Mouse (Mus musculus): ENCODE results near the gene Zfp57. TPM values are rescaled to one million over a fixed set of nuclear protein-coding genes. Genes with fewer than 3 reads are reported as not detected.

Gene Zfp57
- polyA plus RNA-seq, 1 experiment from 2014 or later, result 3.9 TPM

DNA sequence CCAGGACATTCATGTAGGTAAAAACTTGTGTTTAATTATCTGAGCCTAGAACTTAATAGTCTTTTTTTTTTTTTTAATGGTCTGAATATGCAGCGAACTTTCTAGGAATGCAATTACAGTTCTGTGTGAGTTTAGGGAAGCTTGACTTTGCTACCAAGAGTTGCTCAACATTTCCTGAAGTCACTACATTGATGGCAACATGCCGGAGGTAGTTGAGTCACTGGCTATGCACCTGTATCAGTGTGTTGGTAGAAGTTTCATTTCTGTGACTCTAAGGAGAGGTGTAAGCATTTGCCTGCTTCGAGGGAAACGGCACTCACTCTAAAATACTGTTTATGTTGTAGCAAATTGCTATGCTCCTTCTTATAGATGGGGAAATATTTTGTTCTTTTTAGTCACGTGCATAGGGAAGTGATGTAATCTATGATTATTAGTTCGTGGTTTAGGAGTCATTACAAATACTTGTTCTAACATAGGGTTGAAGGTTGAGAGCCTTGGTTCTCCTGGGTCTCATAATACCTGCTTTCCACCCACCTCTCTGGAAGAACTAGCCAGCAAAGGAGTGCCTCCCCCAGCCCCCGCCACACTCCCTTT is 43.8 kb downstream of the Zfp57 start:
- no peak for DNase-seq (ENCODE audit: low spot score)

DNA sequence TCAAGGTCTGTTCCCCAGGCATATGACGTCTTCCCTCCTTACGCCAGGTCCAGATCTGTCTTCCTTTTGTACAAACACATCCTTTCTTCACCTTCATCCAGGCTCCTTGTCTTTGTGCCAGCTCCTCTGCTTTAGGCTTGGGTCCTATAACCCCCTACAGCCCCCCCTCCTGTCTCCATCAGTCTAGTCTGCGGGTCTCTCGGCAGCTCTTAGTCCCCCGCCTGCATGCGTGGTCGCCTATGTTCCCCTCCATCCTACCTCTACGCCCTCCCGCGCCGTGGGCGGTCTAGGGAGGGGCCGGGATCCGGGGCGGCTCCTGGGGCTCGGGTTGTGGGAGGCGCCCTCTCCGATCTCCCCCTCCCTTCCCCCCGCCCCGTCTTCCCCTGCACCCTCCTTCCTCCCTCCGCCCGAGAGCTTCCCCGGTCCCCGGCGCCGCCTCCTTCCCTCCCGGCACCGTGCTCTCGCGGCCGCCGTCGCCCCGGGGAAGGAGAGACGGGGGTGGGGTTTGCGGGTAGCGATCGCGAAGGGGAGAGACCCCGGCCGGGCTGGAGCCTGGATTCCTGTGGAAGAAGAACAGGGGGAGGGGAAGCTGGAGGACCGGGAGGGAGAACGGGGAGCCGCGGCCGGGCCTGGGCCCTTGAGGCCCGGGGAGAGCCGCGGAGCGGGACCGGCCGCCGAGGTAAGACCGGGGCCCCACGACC is 44.8 kb downstream of the Zfp57 start, which contains the start of gene Gabbr1:
Gene Gabbr1, plus strand, starts transcription at position 356 of the 701 bp plus-strand sequence.
- peak; percentile 79 for DNase-seq (ENCODE audit: low spot score)

GRCm38 (mm10) chr17:37046312-37047112 is 45.5 kb downstream of the Zfp57 start:
- peak; percentile 72 for DNase-seq (ENCODE audit: low spot score)

DNA sequence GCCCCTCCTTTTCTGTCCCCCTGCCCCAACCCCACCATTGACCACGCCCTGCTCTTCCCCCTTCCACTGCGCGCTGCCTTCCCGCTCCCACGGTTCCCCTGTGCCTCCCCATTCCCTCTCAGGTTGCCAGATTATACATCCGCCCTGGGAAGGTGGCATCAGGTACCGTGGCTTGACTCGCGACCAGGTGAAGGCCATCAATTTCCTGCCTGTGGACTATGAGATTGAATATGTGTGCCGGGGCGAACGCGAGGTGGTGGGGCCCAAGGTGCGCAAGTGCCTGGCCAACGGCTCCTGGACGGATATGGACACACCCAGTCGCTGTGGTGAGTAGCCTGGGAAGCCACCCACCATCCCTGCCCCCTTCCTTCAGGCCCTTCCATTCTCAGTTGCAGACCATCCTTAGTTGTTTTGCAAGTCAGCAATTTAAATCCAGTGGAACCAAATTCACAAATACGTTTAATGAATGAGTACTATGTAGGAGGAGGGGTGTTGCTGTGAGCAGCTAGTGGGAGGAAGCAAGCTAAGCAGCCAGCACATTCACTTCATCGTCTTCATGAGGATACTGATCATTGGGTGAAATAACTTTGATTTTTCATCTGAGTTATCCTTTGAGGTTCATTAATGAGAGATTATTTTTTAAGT is 46.5 kb downstream of the Zfp57 start:
- DNase-seq (ENCODE audit: low spot score), result no peak

GRCm38 (mm10) chr17:37047981-37048380 is 47.0 kb downstream of the Zfp57 start:
- DNase-seq (ENCODE audit: low spot score), result no peak

DNA sequence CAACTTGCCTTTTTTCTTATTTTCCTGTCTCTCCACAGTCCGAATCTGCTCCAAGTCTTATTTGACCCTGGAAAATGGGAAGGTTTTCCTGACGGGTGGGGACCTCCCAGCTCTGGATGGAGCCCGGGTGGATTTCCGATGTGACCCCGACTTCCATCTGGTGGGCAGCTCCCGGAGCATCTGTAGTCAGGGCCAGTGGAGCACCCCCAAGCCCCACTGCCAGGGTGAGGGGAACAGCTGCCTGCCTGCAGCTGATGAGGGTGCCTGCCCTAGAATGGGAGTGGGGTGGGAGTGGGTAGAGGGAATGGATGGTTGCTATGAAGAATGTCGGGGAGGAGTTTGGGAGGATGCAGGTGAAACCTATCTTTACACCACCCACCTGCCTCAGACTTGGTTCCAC is 47.4 kb downstream of the Zfp57 start:
- no peak for DNase-seq (ENCODE audit: low spot score)

GRCm38 (mm10) chr17:37049570-37050310 is 48.8 kb downstream of the Zfp57 start:
- DNase-seq (ENCODE audit: low spot score), result peak; percentile 17

DNA sequence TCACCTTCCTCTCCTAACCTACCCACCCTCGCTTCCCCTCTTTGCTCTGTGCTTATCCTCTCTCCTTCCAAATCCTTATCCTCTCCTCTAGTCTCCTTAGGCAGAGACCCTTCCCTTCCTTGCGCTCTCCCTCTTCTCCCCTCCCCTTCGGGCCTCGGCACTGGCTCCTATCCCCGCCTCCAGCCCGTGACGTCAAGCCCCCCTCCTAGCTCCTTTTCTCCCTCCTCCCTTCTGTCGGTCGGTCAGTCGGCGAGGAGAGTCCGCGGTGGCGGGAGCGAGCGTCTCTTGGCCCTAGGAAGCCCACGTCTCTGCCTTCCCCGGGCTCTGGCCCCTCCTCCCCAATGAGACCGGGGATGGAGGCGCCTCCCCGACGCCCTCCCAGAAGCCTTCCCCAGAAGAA is 49.4 kb downstream of the Zfp57 start:
- no peak for DNase-seq (ENCODE audit: low spot score)

DNA sequence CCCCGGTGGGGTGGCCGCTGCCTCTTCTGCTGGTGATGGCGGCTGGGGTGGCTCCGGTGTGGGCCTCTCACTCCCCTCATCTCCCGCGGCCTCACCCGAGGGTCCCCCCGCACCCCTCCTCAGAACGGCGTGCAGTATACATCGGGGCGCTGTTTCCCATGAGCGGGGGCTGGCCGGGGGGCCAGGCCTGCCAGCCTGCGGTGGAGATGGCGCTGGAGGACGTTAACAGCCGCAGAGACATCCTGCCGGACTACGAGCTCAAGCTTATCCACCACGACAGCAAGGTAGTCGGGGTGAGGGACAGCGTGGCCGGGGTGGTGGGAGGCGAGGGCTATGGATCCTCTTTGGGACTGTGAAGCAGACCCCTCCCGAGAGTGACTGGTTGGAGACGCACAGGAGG is 49.9 kb downstream of the Zfp57 start:
- no peak for DNase-seq (ENCODE audit: low spot score)

- no peak for DNase-seq (ENCODE audit: low spot score)
Observed at GRCm38 (mm10) chr17:37051745-37052144, 50.8 kb downstream of the Zfp57 start.

DNA sequence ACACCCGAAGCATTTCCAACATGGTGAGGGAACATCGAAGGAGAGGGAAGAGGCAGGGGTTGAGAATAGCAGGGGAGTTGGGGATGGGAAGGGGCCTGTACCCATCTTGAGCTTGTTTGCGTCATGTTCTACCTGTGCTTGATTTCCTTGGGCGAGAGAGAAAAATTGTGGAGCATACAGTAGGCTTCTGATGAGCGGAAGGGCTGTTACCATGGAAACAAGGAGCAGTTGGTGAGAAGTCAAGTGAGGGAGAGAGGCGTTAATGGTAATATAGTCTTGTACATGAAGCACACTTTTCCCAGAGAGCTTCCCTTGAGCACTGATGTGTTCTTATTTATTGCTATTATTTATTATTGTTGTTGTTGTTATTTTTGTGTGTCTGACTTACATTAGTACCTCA is 56.0 kb downstream of the Zfp57 start:
- no peak for DNase-seq (ENCODE audit: low spot score)

Other genes starting within 250 kb of the Zfp57 start
- gene H2-M10.5, start 228.3 kb upstream of the Zfp57 start, polyA plus RNA-seq (2015; fragmentation: Nextera tagmentation; extraction: Ambion mirVana), result 0.61 and 0.82 TPM in 2 replicates
- gene H2-M10.6, start 189.0 kb upstream of the Zfp57 start, polyA plus RNA-seq (2015; fragmentation: Nextera tagmentation; extraction: Ambion mirVana), result not detected in 2 replicates
- gene Trim26, start 164.0 kb upstream of the Zfp57 start, polyA plus RNA-seq (2015; fragmentation: Nextera tagmentation; extraction: Ambion mirVana), result 17.9 and 19.9 TPM in 2 replicates
- gene Trim15, start 134.0 kb upstream of the Zfp57 start, polyA plus RNA-seq (2015; fragmentation: Nextera tagmentation; extraction: Ambion mirVana), result 0.08 and 0.09 TPM in 2 replicates
- 0.09 and 0.24 TPM in 2 replicates for gene Trim10, start 131.6 kb upstream of the Zfp57 start, polyA plus RNA-seq (2015; fragmentation: Nextera tagmentation; extraction: Ambion mirVana)
- gene Trim40, start 111.0 kb upstream of the Zfp57 start, polyA plus RNA-seq (2015; fragmentation: Nextera tagmentation; extraction: Ambion mirVana), result 0.16 and 0.28 TPM in 2 replicates
- 0.16 and 0.19 TPM in 2 replicates for gene Trim31, start 103.0 kb upstream of the Zfp57 start, polyA plus RNA-seq (2015; fragmentation: Nextera tagmentation; extraction: Ambion mirVana)
- 0.42 and 0.45 TPM in 2 replicates for gene Rnf39, start 58.2 kb upstream of the Zfp57 start, polyA plus RNA-seq (2015; fragmentation: Nextera tagmentation; extraction: Ambion mirVana)
- gene Ppp1r11, start 49.4 kb upstream of the Zfp57 start, polyA plus RNA-seq (2015; fragmentation: Nextera tagmentation; extraction: Ambion mirVana), result 145 and 162 TPM in 2 replicates
- 121 and 135 TPM in 2 replicates for gene Znrd1, start 42.6 kb upstream of the Zfp57 start, polyA plus RNA-seq (2015; fragmentation: Nextera tagmentation; extraction: Ambion mirVana)
- gene Znrd1as, start 42.6 kb upstream of the Zfp57 start, polyA plus RNA-seq (2015; fragmentation: Nextera tagmentation; extraction: Ambion mirVana), result 5.4 and 5.9 TPM in 2 replicates
- not detected in 2 replicates for gene 2410137M14Rik, start 19.9 kb upstream of the Zfp57 start, polyA plus RNA-seq (2015; fragmentation: Nextera tagmentation; extraction: Ambion mirVana)
- 0.09 and 0.10 TPM in 2 replicates for gene H2-M5, start 11.6 kb upstream of the Zfp57 start, polyA plus RNA-seq (2015; fragmentation: Nextera tagmentation; extraction: Ambion mirVana)
- gene Mog, start 22.2 kb downstream of the Zfp57 start, polyA plus RNA-seq (2015; fragmentation: Nextera tagmentation; extraction: Ambion mirVana), result not detected in 2 replicates
- gene Gabbr1, start 44.8 kb downstream of the Zfp57 start, polyA plus RNA-seq (2015; fragmentation: Nextera tagmentation; extraction: Ambion mirVana), result 2.4 and 6.8 TPM in 2 replicates
- not detected in 2 replicates for gene Olfr90, start 87.3 kb downstream of the Zfp57 start, polyA plus RNA-seq (2015; fragmentation: Nextera tagmentation; extraction: Ambion mirVana)
- not detected in 2 replicates for gene Olfr91, start 97.1 kb downstream of the Zfp57 start, polyA plus RNA-seq (2015; fragmentation: Nextera tagmentation; extraction: Ambion mirVana)
- not detected in 2 replicates for gene Olfr92, start 118.9 kb downstream of the Zfp57 start, polyA plus RNA-seq (2015; fragmentation: Nextera tagmentation; extraction: Ambion mirVana)
- not detected in 2 replicates for gene Olfr93, start 160.3 kb downstream of the Zfp57 start, polyA plus RNA-seq (2015; fragmentation: Nextera tagmentation; extraction: Ambion mirVana)
- gene Ubd, start 192.7 kb downstream of the Zfp57 start, polyA plus RNA-seq (2015; fragmentation: Nextera tagmentation; extraction: Ambion mirVana), result 83.6 and 90.3 TPM in 2 replicates
- gene Olfr94, start 199.8 kb downstream of the Zfp57 start, polyA plus RNA-seq (2015; fragmentation: Nextera tagmentation; extraction: Ambion mirVana), result not detected in 2 replicates
- gene Olfr95, start 212.0 kb downstream of the Zfp57 start, polyA plus RNA-seq (2015; fragmentation: Nextera tagmentation; extraction: Ambion mirVana), result not detected in 2 replicates
- not detected in 2 replicates for gene Olfr96, start 219.0 kb downstream of the Zfp57 start, polyA plus RNA-seq (2015; fragmentation: Nextera tagmentation; extraction: Ambion mirVana)
- gene Olfr97, start 236.2 kb downstream of the Zfp57 start, polyA plus RNA-seq (2015; fragmentation: Nextera tagmentation; extraction: Ambion mirVana), result not detected in 2 replicates